In genomic region chr1:127608326-127608725, GRCm38 (mm10) we compare ENCODE assay signal across 23 mouse cellular contexts.
DNase-seq lines count a peak whose midpoint lies in the region; ATAC-seq lines count a peak whose summit lies in the region.
"Had no signal": no experiment of that assay in that cellular context is flagged by ENCODE, and none has a peak within 500 bp of the region (broad histone marks: within the 10 kb centered on the region; RNA-seq: fewer than 3 reads in every experiment).

No protein-coding gene starts in this region.

- peak; percentile 4 for DNase-seq in heart, adult 11 months
- DNase-seq in heart, postnatal 25 days (ENCODE audit: low spot score), result no peak
- DNase-seq in 3T3-L1 (ENCODE audit: low read depth, low spot score), result peak; percentile 44
- DNase-seq in cerebellum, postnatal 25 days, result no peak
- DNase-seq: adrenal gland, postnatal 25 days; cerebellum, adult 2 months; cerebellum, postnatal 14 days; embryo, embryonic 11 days; gastrocnemius, postnatal 14 days; heart, adult 18-20 months; heart, postnatal 4 days; kidney, postnatal 25 days; liver, postnatal 0 days; right cerebral cortex, adult 18-20 months; spleen, adult 18-20 months; thymus, postnatal 14 days had no signal

- intact Hi-C loops in heart, postnatal 25 days (cut with DNase I), result no loop called here

- ATAC-seq in common myeloid progenitor, adult 5-6 weeks (replicated peaks; ENCODE audit: low read depth, poor library complexity, severe bottlenecking), result peak; percentile 63
- ATAC-seq in megakaryocyte progenitor cell, adult 5-6 weeks (replicated peaks; ENCODE audit: poor library complexity), result peak; percentile 73
- no peak for ATAC-seq in erythroid progenitor cell, adult 5-6 weeks (replicated peaks; ENCODE audit: low FRiP score, poor library complexity, severe bottlenecking)
- ATAC-seq: CD4-positive, CD25-positive, alpha-beta regulatory T cell, adult 4 months; forebrain, embryonic 16.5 days; intestine, postnatal 0 days; liver, postnatal 0 days; midbrain, embryonic 16.5 days had no signal

Comparison
In these comparisons a context has a peak if more than half of its experiments do, and no peak if none do; other contexts are left out.
1. DNase-seq: peak in heart, adult 11 months (single experiment) and 3T3-L1 (single experiment); none in heart, postnatal 25 days (single experiment) and cerebellum, postnatal 25 days (0 of 2).